Mouse (Mus musculus) CD4-positive, CD25-positive, alpha-beta regulatory T cell (primary cell): ENCODE data around the gene Mycbp. TPM values are rescaled to one million over a fixed set of nuclear protein-coding genes. Genes with fewer than 3 reads are reported as not detected.

Source experiments
- polyA plus RNA-seq: library from polyadenylated mRNA; unstranded; fragments of 100-300 nt; shearing (Covaris generic); gene quantifications from one replicate; pipeline ENCODE4 v1.2.1, GENCODE M21; 2017

Mycbp gene
- polyA plus RNA-seq, result 19.3 TPM

DNA sequence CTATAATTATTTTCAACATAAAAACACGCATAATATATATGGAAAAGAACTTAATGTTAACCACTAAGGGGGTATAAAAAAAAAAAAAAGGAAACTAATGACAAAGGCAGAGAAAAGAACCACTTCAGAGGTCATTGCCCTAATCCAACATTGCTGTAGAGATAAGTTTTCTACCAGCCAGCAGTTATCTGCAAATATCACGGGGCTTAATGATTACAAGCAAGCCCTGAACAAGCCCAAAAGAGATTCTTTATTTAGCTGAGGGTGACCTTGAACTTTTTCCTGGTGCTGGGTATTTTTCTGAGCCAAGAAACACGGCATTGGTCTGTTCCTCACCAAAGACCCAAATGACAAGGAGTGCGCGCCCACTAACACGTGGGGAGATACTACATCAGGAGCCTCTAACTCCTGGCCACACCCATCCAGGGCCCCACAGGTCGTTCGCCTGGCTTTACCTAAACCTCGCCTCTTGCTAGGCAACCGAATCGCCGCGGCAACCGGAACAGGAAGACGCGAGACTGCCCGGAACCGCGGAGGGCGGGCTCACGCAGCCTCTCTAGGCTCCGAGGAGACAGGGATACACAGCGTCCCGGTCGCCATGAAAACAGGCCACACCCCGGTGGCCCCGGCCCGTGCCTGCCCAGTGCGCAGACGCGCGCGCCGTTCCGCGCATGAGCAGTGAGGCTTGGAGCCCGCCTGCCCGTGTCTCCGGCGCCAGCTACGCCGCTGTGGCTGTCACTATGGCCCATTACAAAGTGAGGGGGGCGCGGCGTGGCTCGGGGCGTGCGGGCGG lies at the start of gene Mycbp:
TSS of gene Mycbp (plus strand) at position 500 of the 793 bp plus-strand sequence.

DNA sequence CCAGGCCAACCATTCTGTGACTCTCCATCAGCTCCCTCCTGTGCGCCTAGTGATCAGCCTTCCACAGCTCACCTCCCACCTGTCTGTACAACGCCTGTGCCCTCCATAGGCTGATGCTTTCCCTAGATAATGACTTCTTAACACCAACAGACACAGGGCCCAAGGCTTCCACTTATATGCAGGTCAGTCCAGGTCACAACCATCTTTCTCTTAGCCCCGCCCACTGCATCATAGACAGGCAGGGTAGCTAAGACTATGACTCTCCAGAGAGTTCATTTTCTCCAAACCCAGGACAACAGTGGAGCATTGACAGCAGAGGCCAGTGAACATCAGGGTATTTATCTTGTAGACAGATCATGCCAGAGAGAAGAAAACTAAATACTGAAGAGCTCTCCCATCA lies 45.3 kb upstream of the Mycbp start, which contains the start of gene 4933427I04Rik:
TSS of gene 4933427I04Rik (plus strand) at position 301 of the 400 bp plus-strand sequence.

GRCm38 (mm10) chr4:123916748-123917547 lies 12.3 kb downstream of the Mycbp start, which contains the start of gene Rragc:
TSS of gene Rragc (plus strand) at chr4:123917446.

DNA sequence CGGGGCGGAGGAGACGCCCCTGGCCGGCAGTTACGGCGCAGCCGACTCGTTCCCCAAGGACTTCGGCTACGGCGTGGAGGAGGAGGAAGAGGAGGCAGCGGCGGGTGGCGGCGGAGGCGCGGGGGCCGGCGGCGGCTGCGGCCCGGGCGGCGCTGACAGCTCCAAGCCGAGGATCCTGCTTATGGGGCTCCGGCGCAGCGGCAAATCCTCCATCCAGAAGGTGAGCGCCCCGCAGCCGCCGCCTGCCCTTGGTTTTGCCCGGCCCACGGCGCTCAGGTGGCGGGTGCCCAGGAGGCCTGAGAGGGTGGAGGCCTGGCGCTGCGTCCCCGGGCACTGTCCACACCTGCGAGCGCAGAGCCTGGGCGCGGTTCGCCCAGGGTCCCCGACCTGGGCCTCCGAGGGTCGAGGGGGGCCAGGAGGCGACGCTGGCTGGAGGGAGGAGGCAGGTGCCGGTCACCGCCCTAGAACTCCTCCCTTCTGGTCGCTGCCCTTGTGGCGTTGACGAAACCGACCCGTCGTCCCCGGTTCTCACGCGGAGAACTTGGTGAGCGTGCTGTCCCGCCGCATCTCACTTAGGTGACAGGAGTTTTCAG lies 13.0 kb downstream of the Mycbp start, which contains the start of gene 4930535I16Rik:
TSS of gene 4930535I16Rik (minus strand) at position 475 of the 593 bp plus-strand sequence.

Other genes starting within 250 kb of the Mycbp start
- gene Macf1, start 220.5 kb upstream of the Mycbp start, polyA plus RNA-seq, result 157 TPM
- 131 TPM for gene Ndufs5, start 186.6 kb upstream of the Mycbp start, polyA plus RNA-seq
- gene Akirin1, start 154.5 kb upstream of the Mycbp start, polyA plus RNA-seq, result 103 TPM
- not detected for gene Rhbdl2, start 117.0 kb upstream of the Mycbp start, polyA plus RNA-seq
- not detected for gene 4933427I04Rik, start 45.2 kb upstream of the Mycbp start, polyA plus RNA-seq
- gene Rragc, start 12.6 kb downstream of the Mycbp start, polyA plus RNA-seq, result 82.4 TPM
- gene 4930535I16Rik, start 13.2 kb downstream of the Mycbp start, polyA plus RNA-seq, result not detected